Mouse (Mus musculus) embryo, embryonic 10 days (tissue): ENCODE measurements around the gene Arid4a.
"Not testable (repeated sequence)": the region's sequence is repeated elsewhere in the genome, so short reads cannot be mapped to it uniquely, and the experiment has no call there.

Experiments
- DNase-seq: peaks from one replicate; pipeline ENCODE4 v3.0.0-alpha.2; 2015; ENCODE audit warnings: low spot score

Gene Arid4a

DNA sequence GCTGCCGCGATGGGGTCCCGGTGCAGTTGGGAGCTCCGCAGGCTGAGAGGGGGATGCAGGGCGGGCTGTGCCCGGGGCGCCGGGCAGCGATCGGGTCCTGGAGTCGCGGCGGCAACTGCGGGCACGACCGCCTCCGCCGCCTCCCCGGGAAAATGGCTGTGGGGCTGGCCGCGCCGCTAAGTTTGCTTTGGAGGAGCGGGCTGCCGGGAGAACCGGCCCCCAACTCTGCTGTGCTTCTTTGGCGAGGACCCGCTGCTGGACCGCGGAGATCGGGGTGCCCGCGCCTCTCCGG, 367 bp downstream of the Arid4a start:
- DNase-seq, result peak; percentile 26

DNA sequence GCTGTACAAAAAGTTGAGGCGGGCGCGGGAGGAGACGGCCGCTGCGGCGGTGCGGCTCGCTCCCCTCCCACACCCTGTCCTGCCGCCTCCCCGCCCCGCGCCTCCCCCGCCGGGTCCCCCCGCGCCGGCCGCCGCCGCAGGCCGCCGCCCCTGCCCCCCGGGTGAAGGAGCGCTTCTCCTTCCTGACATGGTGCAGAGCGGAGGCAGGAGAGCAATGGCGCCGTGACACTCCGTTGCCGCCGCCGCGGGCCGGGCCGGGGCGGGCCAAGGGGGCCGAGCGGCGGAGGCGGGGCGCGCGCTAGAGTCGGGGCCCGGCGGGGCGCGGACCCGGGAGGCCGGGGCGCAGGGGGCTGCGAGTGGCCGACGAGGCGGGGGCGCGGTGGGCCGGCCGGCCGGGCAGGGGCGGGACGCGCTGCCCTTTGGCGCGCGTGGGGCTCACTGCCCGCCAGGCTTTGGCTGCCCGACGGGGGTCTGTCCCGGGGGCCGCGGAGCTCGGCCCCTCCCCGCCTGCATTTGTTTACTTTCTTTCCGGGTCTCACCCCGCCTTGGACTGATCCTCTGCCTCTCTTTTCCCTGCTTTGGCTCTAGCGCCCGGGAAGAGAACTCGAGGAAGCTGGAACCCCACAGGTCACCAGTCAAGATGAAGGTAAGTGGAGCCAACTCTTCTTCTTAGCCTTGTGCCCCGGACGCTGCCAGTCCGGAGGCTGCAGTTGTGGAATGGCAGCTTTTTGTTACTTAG, 882 bp downstream of the Arid4a start:
- peak; percentile 34 for DNase-seq

DNA sequence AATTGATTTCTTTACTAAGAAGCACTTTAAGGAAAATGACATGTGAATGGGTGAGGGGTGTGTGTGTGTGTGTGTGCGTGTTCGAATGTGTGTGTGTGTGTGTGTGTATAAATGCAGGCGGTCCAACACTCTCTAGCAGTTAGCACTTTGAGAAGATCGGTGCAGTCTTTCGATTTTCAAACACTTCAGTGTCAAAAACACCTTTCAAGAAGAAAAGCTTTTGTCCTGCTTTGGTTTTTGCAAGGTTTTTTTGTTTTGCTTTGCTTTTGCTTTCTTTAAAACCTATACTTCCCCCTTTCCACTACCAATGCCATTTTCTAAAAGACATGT, 1.4 kb downstream of the Arid4a start:
- DNase-seq, result no peak

DNA sequence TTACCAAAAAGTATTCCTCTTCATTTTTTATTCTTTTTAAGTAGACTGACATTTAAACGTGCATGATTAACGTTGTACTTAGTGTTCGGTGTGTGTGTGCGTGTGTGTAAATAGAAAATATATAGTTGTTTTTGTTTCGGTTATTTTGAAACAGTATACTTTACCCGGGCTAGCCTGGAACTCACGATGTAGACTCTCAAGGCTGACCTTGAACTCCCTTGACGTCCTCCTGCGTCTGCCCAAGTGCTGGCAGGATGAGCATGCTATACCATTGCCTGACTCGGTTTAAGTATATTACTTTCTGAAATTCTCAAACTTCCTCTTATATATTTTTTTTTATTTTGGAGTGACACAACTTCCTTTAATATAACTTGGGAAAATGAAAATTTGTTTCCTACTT, 2.0 kb downstream of the Arid4a start:
- no peak for DNase-seq

DNA sequence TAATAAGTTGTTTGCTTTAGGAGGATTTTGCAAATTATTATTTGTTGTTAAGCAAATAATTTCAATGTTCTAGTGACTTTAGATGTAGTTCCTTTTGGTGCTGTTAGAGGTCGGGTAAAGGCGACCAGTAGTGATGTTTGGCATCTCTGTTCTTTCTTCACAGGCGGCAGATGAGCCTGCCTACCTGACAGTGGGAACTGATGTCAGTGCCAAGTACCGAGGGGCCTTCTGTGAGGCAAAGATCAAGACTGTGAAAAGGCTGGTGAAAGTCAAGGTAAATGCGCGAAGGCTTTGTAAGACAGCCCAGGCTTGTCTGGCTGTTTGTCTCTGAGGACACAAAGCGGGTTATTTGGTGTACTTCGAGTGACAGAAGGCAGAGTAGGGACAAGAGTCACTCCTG, 3.4 kb downstream of the Arid4a start:
- no peak for DNase-seq

DNA sequence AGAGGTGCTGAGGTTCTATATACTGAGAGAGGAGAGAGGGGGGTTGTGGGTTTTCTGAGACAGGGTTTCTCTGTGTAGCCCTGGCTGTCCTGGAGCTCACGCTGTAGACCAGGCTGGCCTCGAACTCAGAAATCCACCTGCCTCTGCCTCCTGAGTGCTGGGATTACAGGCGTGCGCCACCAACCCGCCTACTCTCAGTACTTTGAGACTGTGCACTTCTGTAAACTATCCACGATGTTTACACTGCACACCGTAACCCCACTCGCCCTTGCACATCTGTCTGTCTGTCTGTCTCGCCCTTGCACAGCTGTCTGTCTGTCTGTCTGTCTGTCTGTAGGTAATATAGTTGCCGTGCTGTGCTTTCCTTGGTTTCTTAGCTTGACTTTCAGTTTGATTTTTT, 8.6 kb downstream of the Arid4a start:
- no peak for DNase-seq

DNA sequence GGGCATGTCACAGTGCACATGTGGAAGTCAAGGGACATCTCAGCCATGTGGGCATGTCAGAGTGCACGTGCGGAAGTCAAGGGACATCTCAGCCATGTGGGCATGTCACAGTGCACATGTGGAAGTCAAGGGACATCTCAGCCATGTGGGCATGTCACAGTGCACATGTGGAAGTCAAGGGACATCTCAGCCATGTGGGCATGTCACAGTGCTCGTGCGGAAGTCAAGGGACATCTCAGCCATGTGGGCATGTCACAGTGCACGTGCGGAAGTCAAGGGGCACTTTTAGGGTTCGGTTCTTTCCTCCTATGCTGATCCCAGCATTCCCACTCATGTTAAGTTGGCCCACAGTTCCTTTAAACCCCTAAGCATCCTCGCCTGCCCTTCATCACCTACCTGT, 12.5 kb downstream of the Arid4a start:
- DNase-seq, result not testable (repeated sequence)

DNA sequence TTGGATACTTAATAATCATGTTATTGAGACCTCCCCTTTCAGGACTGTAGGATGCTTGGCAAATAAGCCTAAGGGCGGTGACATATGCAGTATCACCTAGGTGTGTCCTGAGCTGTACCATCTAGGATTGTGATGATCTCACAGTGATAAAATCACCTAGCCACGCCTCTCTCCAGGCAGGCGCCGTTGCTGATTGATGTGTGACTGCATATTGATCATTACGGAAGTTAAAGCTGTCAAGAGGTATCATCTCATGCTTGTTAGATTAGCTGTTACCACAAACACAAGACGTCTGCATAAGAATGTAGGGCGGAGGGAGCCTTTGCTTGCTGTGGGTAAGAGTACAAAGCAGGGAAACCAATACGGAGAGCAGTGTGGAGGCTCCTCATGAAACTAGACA, 14.5 kb downstream of the Arid4a start:
- no peak for DNase-seq

DNA sequence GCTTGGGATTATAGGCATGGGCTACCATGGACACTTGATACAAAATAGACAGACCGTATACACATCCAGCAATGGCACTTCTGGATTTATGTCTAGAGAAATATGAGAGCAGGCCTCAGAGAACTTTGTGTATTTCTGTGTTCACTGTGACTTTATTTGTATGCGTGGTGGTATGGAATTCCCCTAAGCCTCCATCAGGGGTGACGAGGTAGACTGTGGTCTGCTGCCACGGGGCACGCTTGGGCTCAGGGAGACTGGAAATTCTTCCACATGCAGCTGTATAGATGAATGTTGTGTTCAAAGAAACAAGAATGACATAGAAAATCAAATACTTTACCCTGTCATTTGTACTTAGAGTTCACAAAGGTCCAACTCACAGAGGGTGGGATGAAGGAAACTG, 14.9 kb downstream of the Arid4a start:
- no peak for DNase-seq

DNA sequence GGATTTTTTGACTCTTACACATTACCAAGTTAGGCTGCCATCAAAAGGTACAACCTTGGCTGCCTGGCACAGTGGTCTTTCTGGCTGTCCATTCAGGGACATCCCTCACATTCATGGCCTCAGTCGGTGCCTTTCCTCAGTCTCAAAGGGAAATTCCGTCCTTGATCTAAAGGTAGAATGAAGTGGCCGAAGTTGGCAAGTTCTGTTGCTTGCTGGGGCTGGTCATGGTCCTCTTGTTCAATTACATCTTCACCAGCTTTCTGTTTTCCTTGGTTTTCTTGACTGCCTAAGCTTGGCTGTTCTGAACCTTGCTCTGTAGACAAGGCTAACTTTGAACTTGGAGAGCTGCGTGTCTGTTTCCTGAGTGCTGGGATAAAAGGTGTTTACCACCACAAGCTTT, 20.0 kb downstream of the Arid4a start:
- no peak for DNase-seq

DNA sequence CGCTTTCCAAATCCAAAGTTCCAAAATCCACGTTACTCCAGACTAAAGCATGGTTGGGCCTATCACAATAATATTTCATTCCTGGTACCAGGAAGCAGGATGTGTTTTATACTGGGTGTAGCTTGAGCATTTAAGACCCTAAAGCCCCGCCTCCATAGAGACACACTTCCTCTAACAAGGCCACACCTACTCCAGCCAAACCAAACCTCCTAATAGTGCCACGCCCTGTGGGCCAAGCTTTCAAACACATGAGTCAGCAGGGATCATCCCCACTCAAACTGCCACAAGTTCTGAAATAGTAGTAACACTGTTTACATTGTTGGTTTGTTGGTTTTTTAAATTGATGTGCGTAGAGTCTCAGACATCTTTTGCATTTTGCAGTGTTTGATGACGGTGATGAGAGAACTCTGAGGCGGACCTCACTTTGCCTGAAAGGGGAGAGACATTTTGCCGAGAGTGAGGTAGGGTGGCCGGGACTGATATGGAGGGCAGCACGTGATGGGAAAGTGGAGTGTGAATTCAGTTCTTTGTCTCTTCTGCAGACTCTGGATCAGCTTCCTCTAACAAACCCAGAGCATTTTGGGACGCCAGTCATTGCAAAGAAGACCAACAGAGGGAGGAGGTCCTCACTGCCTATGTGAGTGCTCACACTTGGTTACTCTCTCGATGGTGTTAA, 21.1 kb downstream of the Arid4a start:
- DNase-seq, result no peak

DNA sequence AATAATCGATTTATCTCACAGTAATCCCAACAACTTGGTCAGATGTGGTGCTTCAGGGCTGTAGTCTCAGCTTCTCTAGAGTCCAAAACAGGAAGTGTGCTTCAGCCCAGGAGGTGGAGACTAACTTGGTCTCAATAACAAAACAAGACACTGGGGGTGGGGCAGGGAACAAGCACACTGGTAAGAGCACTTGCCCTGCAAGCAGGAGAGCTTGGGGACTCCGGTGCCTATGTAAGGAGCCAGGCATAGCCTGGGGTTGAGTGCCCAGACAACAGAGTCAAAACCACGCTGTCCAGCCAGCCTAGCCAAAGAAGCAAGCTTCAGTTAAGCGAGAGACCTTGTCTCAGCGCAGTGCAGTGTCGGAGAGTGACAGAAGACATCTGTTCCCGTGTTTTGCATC, 24.7 kb downstream of the Arid4a start:
- DNase-seq, result no peak

DNA sequence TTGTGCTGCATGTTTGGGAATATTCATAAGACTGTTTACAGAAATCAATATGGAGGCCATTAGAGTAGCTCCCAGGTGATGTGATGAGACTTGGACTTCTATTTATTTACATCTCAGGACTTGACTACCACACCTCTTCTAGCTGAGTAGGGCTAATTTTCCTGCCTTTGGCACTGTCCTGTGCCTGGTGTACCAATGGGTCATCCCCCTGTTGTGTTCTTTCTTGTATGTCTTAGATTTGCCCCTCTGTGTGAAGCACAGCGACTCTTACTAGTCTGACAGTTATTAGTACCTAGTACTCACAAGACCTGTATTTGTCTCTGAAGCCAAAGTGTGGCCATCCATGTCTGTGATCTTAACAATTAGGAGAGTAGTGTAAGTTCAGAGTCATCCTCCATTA, 26.7 kb downstream of the Arid4a start:
- DNase-seq, result no peak

DNA sequence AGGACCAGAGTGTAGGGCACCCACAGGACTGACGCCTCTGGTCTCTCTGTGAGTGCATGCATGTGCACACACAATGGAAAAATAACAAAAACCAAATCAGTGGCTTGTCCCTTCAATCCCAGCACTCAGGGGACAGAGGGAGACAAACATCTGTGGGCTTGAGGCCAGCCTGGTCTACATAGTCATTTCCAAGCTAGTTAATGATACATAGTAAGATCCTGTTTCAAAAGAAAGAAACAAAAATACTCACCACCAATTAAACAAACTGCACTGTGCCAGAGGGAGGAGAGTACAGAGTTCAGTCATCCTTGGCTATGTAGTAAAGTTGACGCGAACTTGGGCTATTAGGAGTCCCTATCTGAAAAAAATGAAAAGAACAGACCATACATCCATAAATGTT, 27.8 kb downstream of the Arid4a start:
- no peak for DNase-seq

DNA sequence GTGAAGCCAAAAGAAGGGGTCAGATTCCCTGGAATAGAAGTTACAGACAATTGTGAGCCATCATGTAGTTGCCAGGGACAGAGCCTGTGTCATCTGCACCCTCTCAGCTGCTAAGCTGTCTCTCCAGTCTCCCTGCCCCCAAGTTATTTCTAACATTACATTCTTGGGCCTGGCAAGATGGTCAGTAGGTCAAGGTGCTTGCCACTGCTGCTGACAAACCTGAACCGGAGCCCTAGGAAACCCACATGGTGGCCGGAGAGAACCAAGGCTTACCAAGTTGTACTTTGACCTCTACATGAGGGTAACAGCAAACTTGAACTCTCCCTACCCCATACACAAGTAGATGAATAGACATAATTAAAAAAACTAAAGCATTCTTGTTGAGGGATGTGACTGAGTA, 28.7 kb downstream of the Arid4a start:
- DNase-seq, result no peak

DNA sequence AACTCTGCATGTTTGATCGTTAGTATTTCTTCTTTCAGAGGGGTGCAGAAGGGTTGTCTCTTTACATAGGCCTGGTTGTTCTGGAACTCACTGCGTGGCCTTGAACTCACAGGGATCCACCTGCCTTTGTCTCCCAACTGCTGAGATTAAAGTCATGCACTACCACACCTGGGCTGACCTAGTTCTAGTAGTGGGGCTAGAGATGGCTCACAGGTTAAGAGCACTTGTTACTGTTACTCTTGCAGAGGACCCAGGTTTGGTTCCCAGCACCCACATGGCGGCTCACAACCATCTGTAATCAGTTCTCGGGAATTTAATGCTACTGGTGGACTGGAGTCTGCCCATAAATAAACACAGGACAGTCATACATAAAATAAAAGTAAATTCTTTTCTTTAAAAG, 30.7 kb downstream of the Arid4a start:
- no peak for DNase-seq

DNA sequence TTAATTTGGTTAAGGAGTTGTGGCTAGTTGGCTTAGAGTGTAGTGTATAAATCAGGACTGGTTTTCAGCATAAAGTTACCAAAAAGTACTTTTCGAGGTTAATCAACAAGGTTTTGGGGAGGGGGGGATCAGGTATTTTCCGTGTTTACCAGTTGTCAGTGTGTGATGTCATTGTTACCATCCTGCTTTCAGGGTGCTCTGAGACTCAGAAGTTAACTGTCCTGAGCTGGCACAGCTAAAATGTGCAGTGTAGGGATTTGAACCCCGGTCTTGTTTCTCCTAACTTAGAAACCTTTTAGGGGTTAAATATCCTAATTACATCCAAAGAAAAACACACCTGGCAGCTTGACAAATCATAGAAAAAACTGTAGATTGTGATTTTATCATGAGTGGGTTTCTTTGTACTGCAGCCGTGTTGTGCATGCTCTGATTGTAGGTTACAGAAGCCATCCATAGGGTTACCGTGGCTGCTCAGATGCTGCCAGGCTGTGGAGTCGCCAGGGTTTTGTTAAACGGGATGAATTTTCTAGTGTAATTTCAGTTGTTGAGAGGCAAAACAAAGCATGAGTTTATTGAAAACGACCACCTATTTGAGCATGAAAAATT, 31.8 kb downstream of the Arid4a start:
- DNase-seq, result no peak

DNA sequence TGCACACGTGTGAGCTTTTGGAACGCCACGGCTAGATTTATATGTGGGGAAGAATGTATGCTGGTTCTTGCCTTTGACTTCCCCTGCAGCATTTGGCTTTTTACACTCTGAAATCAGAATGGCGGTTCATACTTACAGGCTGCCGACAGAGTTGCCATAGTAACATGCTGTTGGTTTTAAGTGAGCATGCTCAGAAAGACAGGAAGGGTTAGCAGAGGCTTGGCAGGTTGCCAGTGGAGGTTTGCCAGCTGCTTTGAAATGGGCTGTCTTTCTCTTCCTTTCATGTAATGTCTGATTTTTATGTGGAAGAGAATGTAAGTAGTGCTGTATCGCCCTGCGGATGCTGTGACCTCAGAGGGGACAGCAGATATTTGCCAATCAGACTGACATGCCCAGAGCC, 32.3 kb downstream of the Arid4a start:
- peak; percentile 75 for DNase-seq

DNA sequence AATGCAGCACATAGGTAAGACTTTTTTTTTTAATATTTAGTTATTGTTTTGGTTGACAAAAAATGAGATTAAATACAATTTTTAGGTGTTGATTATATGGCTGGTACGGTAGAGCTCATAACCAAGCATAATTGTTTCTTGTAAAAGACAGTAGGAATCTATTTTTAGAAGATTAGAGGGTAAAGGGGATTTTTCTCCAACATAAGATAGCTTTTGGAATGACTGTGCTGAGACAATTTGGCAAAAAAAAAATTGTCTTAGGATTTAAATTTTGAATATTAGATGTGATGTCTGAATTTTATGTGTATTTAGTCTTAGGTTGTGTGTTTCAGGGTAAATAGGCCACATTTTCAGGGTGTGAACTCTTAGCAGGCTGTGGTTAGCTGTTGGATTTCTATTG, 32.8 kb downstream of the Arid4a start:
- no peak for DNase-seq

DNA sequence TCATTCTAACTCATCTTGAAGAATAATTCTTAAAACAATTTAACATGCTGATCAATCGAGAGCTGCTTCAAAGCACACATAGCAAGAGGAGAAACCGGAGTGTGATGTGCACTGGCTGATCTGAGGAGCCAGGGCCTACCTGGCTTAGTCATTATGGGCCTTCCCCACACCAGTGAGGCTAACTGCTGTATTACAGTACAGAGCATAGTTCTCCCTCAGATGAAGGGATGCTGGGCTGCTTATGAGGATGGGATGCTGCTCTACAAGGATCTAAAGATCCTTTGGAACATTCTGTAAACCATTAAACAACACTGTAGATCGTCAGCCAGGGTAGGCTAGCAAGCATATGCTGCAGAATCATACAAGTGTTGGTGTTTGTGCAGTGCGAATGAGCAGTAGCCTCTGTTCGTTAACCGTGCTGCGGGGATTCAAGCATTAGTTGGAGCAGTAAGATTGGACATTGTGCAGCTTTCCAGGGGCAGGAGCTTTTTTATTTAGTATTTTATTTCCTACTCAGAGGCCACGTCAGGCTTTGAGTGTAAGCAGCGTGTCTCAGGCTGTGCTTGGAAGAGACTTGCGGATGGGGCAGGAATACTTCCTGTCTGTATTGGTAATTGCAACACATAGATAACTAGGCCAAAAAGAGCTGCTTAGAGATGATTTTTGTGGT, 33.9 kb downstream of the Arid4a start:
- DNase-seq, result no peak

DNA sequence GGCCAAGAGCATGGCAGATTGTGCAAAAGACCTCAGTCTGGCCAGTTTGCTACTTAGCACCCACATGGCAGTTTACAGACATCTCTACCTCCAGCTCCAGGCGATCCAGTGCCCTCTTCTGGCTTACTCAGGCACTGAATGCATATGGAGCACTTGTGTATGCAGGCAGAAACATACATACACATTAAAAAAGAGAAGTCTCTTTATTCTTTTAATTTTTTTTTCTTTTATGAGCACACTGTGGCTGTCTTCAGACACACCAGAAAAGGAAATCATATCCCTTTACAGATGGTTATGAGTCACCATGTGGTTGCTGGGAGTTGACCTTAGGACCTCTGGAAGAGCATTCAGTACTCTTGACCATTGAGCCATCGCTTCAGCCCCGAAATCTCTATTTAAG, 35.3 kb downstream of the Arid4a start:
- peak; percentile 14 for DNase-seq

DNA sequence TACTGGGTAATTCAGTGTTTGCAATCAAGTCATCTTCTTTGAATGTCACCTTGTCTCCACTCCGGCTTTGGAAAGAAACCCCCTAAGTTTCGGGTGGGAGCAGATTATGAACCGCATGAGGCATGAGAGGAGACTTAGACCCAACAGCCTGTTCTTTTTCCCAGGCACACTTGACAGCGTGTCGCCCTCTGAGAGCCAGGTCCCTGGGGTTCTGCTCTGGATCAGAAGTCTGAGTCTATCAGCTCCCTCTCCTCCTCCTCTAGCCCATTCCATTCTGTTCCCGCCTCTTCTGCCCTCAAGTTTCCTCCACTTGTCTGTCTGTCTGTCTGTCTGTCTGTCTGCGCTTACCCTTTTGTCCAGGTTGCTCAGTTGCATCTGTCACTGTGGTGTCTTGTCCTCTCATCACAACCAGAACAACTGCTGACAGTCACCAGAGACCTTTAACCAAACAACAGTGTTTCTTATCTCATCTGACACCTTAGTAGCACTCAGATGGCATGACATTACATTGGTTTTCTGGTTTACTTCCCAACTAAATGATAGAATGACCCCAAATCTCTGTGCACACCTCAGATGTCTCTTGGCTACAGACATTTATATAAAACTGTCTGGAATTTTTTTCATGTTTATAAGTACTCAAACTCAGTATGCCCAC, 36.7 kb downstream of the Arid4a start:
- no peak for DNase-seq

DNA sequence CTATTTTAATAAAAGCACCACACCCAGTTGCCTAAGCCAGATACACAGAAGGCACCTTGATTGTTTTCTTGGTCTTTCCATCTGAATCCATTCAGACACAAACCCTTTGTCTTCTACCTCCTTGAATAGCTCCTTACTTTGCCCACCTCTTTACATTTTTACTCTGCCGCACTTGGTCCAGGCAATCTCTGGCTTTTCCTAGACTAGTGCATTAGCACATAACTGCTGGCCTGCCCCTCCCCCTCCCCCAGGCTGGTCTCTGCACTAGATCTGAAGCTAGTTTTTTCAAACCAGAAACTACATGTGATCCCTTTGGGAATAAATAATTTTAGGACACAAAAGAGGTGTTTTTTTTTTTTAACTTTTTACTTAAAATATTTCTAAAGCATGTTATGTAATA, 37.2 kb downstream of the Arid4a start:
- DNase-seq, result no peak
